Mouse (Mus musculus) thymus, postnatal 4 days (tissue): Measurements from ENCODE around the gene Vps36.

Experiments used
- DNase-seq: peaks from one replicate; pipeline ENCODE4 v3.0.0; 2021

Gene Vps36

DNA sequence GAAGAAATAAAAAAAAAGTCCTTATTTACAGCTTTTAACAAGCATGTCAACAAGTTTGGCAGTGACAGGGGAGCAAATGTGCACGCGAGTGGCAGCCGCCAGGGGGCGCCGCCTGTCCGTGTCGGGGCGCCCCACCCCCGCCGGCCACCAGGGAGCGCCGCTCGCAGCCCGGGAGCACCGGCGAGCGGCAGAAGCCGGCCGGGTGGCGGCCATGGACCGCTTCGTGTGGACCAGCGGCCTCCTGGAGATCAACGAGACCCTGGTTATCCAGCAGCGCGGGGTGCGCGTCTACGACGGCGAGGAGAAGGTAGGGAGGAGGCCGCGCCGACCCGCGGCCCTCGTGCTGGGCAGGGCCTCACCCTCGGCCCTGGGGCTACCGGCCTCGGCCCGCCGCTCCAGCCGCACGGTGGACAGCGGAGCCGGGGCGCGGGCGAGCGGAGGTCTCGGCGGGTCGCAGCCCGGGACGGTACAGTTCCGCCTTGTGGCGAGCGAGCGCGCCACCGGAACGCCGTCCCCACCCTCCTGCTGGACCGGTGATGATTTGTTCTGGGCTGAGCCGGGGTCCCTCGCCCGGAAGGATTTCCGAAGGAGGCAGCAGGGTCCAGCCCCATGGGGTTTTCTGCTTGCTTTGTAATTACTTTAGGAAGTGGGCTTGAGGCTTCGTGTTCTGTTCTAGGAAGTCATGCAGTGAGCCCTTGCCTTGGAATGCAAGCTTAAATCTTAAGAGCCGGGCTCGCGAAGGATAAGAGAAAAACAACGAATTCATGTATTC, at the start of gene Vps36:
Vps36 (plus strand) TSS at position 150 of the 772 bp plus-strand sequence.
- peak; percentile 94 for DNase-seq

DNA sequence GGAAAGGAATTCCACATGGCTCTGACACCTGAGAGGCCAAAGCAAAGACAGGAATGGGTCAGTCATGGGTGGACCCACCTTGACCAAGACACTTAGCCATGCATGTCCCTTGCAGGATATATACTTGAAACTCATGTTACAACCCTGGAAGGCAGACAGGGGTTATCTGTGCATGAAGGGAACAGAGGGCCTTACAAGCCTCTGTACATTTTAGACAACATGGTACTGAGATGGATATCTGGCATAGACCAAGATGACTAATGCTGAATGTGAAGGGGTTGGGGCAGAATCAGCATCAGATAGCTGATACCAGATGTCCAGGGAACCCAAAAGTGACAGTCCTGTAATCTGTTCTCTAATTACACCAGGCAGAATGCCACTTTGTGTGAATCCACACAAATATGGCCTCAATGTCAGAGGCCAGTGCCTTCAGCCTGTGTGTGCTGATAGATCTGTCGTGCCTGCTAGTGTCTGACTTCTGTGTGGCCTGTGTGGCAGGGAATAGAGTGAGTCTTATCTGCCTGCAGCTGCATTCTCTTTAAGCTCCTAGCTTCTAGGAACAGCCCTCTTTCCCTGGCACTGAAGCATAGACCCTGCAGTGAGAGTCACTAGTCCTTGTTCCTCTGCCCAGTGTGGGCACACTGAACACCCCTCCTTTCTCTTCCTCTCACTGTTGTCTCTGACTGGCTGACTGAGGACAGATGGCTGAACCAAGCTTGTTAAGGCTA, 48.7 kb upstream of the Vps36 start:
- no peak for DNase-seq

DNA sequence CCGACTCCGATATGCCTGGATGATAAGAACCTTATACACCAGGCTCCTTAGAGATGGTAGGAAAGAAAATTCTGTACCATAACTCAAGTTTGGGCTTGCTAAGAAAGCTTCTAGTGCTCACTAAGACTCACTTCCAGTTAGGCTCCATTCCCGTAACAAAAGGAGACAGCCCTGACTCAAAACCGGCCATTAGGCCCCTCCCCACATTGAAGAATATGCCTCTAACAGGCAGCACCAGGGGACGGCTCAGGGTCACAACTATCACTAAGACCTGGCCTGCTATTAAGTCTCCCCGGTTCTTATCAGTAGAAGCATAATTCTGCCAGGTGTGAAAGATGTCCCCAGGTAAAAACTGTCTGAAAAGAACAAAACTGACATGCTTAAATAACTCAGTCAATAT, 46.8 kb upstream of the Vps36 start:
- DNase-seq = no peak

DNA sequence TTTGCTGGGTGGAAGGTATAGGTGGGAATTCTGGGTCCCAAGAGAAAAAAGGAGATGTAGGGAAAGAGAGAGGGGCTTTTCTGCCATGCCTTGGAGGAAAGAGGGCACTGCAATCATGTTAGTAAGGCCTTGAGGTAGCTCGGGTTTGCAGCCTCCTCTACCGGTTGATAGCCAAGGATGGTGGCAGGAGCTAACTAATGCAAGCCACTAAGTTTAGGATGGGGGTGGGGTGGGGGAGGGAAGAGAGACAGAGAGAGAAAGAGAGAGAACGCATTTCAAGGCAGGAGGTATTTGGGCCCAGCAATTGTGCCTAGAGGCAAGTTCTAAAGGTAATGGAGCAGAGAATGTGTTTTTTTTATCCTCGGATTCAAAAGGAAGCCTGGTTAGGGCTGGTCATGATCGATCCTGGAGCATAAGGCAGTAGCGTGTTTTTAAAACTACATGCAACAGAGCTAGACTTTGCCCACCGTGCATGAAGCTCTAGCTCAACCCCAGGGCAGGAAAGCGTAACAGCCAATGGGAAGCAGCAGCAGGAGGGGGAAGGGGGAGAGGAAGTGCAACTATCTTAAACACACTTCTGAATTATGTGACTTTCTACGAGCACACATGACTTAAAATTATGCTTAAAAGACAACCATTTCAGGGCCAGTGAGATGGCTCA, 44.8 kb upstream of the Vps36 start:
- DNase-seq = no peak

DNA sequence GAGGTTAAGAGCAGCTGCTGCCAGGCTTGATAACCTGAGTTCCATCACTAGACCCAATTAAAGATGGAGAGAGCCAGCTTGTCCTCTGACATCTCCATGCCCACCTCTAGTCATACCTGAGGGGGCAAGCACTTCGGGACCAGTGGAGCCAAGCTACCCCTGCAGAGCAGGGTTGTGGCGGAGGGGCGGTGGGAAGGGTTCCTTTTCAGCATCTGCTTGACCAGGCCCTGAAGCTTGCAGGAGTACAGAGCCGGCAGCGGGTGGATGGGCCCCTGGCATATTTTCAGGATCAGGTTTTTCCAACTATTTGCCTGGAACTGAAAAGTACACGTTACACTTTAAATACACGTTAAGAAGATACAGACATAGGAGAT, 44.3 kb upstream of the Vps36 start:
- DNase-seq = no peak

DNA sequence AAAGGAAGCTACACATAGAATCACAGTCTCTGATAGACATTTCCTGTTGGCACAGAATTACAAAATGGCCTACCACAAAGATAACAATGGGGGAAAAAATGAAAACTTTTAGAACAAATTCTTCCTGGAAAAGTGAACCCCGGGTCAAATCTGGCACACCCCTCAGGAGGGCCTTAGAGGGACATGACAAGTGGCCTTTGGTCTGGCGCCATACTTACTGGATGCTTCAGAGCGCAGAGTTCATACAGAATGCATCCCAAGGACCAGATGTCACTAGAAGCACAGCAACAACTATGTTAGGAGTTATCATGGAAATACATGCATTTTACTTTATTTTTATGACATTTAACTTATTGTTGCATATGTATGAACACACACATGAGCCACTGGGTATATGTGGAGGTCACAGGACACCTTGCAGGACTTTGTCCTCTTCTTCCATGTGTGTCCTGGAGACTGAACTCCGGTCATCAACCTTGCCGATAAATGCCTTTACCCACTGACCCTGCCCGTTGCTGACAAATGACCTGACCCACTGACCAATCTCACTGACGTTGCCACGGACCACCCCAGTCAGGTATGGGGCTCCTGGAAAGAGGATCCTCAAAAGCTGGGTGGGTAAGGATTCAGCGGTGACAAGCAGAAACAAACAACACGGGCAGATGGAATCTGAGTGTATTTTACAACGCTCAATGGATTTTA, 42.8 kb upstream of the Vps36 start:
- no peak for DNase-seq

DNA sequence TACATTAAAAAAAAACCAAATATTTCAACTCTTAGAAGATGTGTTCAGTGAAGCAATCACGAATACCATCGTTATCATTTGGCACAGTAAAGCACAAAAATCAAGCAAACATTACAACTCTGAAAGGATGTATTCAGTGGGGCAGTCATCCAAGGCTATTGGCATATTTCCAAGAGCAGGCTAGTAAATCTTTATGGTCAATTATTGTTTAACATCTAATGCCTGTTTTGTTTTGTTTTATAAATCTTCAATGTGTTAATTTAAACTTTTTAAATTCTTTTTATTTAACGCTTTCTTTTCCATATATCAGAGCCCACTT, 42.3 kb upstream of the Vps36 start:
- no peak for DNase-seq

DNA sequence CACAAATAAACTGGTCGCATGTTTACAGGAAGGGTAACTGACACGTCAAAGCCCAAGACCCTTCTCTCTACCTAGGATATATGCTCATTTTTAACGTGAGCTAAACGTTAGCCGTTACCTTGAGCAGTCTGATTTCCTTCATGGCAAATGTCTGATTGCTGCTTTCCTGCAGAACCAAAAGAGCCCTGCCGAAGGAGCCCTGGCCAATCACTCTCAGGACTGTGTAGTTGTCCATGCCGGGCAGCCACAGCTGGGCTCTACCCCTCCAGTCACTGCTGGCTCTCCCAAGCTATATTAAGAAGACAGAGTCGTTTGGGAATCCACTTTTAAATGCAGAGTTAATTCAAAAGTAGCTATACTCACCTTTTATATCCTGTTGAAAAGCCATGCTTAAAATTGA, 30.4 kb upstream of the Vps36 start:
- no peak for DNase-seq

DNA sequence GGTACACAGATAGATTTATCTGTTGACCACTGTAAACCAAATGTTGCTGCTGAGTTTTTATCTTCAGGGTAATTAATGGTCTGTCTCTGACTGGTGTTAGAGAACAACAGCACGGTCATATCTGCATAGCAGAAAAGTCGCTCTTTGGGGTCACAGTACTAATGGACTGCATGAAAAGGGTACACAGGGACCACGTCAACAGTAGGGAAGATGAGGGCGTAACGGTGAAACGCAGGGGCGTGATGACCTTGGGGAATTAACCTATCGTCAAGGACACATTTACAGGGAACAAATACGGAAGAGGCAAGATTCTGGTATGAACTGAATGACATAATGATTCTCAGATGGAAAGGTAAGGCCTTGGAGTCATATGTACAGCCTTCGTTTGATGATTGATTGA, 28.2 kb upstream of the Vps36 start:
- DNase-seq = no peak

DNA sequence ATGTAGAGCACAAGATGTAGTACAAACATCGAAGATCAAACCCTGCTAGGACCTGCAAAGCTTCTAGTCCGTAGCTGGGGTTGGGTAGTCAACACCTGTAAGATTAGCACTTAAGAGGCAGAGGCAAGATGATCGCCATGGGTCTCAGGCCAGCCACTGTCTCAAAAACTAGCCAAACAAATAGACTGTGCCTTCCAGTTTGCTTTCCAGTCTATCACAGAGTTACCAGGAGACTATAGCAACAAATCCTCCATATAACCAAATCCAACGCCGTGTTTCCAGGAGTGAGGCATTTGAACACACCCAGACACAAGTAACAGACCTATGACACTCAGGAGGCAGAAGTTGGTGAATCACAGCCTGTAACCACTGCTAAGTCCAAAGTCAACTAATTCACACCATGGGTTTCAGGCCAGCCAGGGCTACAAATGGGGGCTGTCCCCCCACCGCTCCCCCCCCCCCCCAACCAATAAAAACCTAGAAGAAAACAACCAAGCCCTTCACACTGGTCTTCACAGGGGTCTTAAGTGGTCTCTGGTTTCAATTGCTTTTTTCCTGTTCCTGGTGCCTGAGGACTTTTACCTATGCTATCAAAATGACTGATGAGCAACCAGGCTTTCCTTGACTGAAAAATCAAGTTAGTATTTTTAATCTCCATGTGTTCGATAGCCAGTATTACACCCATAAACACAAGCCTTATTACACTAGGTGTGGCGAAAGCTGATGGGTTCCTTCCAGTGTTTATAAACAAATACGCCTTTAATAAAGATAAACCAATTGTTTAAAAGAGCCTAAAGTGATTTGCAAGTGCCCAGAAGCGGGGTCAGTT, 27.1 kb upstream of the Vps36 start:
- DNase-seq = no peak

DNA sequence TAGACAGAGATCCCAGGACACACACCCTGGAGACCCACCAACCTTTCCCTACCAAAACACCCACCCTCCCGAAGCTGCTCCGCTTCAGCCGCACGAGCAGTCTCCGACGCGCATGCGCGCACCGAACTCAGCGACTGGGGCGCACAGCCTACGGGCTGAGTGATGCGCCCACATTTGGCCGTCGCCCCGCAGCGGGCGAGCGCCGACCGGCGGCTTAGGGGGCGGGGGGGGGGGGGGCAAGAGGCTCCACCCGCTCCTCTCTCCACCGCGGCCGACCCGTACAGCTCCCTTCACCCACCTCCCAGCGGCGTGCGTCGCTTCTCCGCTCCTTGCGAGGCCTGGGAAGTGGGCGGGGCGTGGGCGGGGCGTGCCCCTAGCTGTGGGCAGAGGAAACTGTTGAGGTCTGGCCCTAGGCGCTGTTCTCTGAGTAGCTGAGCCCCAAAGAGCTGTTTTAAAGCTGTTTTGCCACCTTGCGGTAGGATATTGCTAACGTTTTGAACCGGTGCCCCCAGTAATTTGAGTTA, 26.5 kb upstream of the Vps36 start, which contains the start of gene Nek3:
Nek3 (minus strand) TSS at position 356 of the 524 bp plus-strand sequence.
- DNase-seq = peak; percentile 92

DNA sequence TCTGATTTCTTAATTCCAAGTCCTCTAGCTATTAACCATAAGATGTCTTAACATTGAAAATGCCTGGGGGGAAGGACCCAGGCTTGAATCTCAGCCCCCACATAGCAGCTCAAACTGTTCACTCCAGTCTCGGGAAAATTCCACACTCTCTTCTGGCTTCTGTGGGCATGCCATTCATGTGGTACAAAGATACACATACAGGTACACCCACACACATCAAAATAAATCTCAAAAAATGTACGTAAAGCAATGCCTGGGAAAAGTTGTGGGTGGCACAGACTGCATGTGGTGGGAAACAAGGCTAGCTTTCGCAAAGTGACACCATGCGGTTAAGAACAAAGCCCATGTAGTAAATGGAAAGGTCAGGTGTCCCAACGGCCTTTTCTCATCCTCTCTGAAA, 23.4 kb upstream of the Vps36 start:
- DNase-seq = no peak

DNA sequence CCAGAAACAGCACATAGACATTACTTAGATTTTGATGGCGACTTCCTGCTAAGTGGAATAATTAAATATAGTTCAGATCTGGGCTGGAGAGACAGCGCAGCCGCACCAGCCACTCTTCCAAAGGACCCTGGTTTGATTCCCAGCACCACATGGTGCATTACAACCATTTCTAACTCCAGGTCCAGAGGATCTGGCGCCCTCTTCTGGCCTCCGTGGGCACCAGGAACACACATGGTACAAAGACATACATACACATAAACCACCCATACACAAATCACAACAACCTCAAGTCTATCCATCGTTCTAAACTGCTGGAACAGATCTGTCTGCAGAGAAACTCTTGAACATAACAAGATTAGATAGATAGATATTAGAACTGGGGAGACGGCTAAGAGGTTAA, 16.6 kb upstream of the Vps36 start:
- no peak for DNase-seq

DNA sequence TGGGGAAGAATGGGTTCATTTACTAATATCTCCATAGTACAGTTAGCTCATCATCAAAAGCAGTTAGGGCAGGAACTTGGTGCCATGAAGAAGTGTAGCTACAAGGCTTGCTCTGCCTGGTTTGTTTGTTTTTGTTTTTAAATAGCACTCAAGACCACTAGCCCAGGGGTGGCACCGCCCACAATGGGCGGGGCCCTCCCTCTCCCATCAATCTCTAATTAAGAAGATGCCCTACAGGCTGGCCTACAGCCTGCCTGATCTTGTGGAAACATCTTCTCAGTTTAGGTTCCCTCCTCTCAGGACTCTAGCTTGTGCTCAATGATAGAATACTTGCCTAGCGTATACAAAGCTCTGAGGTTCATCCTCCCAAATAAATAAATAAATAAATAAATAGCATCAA, 7.7 kb upstream of the Vps36 start:
- no peak for DNase-seq

DNA sequence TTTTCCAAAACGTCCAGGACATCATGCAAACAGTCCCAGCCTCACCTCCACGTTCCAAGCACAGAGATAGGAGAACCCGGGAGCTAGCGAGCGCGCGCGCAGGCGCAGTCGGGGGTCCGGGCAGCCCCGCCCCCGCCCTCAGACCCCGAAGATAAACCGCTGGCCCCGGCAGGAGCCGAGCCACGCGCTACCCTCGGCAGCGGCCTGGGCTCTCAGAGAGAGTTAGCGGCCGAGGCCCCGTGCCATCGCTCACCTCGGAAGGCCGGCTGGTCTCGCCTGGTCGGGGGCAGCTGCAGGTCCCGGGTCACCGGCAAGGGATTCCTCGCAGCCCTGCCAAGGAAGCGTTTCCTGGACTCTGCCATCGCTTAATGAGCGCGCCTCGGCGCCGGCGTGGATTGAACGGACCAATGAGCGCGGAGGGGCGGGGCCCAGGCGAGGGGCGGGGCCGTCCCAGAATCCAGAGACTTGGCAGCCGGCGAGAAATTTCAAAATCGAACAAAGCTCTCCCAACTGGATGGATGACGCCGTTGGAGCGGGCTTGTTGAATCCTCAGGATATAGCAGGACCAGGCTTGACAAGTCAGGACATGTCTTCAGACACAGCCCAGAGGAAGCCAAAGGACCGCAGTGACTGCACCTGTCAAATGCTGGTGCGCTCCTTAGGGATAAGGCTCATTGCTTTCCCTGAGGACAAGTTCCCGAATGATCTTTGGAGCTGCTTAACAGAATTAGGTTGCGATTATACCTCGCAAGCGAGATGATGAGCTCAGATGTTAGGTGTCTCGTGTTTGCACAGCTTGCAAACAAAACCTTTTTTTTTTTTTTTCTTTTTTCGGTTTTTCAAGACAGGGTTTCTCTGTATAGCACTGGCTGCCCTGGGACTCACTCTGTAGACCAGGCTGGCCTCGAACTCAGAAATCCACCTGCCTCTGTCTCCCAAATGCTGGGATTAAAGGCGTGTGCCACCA, 6.9 kb upstream of the Vps36 start, which contains the start of gene Ckap2:
Ckap2 (minus strand) TSS at position 389 of the 967 bp plus-strand sequence.
- peak; percentile 89 for DNase-seq

DNA sequence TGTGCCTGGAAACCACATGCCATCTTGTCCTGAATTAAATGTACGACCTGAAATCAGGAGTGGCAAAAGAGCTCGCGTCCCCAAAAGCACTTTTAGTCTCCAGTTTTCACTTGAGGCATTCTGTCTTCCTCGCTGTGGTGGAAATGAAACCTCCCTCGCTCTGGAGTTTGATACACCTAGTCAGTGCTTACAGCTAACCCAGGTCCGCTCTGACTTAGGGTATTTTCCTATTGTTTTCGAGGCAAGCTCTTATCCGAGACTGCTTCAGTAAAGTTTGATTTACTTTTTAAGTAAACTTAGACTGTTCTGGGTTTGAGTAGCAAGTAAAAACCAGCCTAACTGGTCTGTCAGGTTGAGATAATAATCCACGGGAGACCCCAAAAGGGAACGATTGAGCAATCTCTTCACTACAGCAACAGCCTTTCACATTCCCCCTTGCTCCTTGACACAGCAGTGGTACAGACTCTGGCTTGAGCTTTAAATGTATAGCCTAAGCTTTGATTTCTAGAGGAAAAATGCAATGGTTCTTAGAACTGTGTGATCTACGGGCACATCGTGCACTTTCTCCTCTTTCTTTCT, 912 bp downstream of the Vps36 start:
- DNase-seq = peak; percentile 42

DNA sequence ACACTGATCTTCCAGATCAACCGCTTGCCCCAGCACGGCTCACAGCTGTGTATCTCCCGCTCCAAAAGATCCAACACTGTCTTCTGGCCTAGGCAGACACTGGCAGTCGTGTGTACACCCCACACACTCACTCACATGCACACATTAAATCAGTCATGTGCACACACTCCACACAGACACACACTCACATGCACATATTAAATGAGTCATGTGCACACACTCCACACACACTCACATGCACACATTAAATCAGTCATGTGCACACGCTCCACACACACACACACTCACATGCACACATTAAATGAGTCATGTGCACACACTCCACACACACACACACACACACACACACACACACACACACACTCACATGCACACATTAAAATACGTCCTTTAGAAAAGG, 5.3 kb downstream of the Vps36 start:
- DNase-seq = no peak

DNA sequence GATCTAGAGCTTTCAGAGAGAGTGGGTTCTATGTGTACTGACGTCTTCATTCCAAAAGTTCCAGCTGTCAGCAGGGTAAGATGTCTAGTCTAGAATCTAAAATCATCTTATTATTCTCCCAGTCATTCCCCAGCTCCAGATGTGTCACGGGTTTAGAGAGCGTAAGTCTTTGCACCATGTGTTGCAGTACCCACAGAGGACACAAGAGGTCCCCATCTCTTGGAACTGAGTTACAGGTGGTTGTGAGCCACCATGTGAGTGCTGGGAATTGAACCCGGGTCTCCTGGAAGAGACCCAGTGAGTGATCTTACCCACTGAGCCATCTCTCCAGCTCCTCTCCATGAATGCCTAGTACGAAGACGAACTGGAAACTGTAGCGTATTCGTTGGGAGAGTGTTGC, 6.9 kb downstream of the Vps36 start:
- no peak for DNase-seq

DNA sequence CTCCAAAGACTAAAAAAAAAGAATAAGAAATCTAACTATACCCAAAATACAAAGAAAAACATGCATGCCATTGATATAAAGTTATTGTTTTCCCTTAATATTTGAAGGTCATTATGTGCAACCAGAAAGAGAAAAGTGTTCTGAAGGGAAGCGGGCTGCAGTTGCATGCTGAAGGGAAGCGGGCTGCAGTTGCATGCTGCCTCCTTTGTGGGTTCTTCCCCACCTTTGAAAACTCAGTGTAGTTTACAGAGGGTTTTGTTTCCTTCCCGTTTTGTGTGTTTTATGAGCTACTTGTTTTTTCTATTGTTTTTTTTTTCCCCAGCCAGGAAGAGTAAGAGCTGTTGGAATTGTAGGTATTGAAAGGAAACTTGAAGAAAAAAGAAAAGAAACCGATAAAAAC, 14.9 kb downstream of the Vps36 start:
- no peak for DNase-seq

DNA sequence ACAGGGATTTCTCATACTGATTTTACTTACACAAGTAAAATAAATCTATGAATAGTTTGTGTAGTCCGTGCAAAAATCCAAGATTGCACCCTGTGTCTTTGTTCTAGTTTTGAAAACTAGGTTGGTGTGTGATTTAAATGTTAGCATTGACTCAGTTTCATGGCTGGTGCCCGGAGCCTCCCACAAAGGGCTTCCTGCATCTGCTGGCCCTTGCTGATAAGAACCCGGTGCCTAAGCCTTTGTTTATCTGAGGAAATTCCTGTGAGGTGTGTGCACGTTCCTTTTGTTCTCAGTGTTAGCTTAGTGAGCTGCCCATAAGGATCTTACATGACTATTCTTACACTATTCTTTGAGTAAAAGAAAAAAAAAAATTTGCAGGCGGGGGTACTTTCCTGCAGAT, 16.4 kb downstream of the Vps36 start:
- DNase-seq = no peak

DNA sequence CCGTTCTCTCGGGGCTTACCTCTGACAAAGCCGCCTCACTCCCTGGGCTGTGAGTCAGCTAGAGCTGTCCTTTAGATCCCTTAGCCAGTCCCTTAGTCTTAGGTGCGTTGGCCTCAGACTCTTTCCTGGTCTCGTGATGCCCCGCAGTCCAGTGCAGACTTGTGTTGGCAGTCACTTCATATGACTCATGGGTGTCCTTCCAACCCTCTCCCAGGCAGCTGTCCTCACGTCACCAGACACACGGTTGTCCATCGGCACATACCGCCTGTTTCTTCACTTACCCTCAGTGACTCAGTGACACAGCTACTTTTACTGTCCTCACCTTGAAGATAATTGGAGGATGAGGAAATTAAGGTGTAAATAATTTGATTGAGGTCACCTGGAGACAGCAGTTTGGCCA, 22.2 kb downstream of the Vps36 start:
- no peak for DNase-seq
